Mouse (Mus musculus) ZHBTc4 (cell line): ENCODE results near the gene Spag7.

Experiments
- DNase-seq: peaks from one replicate; pipeline ENCODE4 v3.0.0-alpha.2; 2011; ENCODE audit warnings: low read depth, low spot score

Gene Spag7

DNA sequence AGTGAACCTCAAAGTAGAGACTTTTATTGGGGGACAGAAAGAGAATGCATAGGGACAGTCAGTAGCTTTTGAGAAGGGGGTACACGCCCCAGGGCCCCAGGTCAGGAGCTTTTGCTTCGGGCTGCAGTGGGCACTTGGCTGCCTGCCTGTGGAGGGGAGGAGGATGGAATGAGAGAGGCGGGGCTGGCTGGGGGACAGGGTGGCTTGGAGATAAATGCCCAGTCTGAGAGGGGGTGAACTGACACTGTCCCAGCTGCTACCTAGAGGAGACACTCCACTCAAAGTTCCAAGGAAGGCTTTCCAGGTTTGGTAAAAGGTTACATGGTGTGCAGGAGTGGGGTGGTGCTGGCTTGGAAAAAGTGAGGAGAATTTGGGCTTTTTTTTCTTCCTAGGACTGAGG is 12.3 kb downstream of the Spag7 start, which contains the start of gene Eno3:
Gene Eno3, plus strand, starts transcription at position 239 of the 400 bp plus-strand sequence.
- DNase-seq: no peak

GRCm38 (mm10) chr11:70656456-70656927 is 12.7 kb downstream of the Spag7 start:
- no peak for DNase-seq

DNA sequence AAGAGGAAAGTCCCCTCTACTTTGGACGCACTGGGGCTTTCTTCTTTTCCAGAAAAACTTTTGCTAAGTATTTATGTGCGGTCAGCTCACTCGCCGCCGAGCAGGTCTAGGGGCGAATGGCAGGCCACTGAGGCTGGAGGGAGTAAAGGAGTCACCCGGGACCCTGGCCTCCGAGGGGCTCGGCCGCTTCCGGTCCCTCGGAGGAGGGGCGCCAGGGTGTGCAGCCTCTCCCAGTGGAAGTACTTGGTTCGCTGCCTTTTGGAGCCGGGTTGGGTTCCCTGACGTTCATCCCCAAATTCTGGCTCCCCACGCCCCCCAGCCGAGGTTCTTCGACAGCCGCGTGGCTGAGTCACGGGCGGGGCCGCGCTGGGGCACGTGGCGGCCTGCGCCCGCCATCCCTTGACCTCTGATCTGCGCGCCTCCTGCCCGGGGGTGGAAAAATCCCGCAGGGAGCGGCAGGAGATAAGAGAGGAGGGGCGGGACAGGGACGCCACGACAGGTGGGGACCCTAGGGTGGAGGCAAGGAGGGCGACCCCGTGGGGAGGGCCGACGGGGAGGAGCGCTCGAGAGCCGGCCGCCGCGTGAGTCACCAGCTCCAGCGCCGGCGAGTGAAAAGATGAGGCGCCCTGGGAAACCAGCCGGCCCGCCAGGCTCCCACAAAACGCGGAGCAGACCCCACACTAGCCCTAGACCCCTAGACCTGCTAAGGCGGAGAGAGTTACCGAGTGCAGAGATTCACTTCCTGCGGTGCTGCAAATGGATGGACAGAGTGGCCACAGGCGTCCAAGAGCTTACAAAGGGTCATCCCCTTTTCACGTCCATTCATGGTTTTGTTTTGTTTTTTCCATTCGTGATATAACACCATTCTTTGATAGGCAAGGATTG is 13.4 kb downstream of the Spag7 start:
- DNase-seq: peak; percentile 80

- peak; percentile 87 for DNase-seq
Measured at GRCm38 (mm10) chr11:70654923-70655570, 14.2 kb downstream of the Spag7 start.

DNA sequence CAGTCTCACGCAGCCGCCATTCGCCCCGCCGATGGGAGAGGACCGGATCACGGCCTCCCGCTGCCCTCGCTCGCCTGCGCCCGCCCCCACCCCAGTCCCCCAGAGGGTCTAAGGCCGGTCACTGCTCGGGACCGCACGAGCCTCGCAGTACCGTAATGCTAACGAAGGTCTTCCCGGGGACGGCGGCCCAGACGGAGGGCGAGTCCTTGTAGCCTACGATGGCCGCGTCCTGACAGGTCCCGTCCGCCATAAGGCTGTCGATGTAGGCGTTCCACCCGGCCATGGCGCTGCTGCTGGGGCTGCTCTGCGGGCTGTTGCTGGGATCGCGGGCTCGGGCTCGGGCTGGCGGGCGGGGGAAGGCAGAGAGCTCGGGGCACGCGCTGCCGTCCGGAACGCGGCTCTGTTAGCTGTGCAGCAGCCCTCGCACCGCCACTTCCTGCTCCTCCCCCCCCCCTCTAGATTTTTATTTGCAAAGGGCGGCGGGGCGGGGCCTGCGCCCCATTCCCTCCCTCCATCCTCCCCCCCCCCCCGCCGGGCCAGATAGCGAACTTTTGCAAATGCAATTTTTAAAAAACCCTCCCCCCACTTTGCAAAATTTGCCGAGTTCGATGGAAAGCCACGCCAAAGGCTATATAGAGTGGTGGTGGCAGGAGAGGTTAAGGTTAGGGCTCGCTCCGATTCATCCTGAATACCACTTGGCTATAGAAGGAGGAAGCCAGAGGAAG is 14.9 kb downstream of the Spag7 start, which contains the start of gene Pfn1:
Gene Pfn1, minus strand, starts transcription at position 447 of the 725 bp plus-strand sequence.
- DNase-seq: peak; percentile 89

DNA sequence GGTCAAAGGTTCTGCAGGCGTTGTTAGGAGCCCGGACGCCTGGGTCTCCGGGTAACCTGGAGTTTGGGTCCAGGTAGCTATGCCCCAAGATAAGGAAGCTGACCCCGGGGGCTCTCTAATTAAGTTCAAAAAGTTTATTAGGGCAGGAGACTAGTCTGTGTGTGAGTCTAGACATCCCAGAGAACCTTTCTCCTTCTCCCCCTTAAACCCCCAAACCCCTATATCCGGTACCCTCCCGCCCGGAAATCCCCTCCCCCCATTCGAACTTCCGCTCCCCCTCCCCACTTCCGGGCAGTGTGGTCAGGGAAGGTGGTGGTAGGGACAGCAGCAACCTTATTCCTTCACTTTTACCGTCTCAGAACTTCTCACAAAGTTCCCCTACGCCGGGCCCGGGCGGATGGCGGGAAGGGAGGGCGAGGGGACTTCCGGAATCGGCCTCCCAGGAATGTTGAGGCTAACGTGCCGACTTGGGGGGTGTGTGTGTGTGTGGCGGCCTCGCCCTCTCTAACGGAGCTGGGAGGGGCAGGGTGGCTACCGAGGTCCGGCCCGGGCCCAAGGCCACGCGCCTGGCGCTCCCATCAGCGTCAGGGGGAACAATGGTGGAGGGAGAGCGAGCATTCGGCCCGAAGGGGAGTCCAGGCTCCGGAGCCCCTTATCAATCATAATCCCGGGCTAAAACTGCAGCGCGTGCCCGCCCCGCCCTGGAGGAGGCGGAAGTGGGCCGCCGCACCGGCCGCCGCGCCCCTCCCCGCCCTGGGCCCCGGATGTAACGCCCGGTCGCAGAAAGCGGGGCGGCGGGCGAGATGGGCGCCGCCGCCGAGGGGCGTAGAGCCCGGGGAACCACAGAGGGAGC is 15.6 kb downstream of the Spag7 start:
- peak; percentile 84 for DNase-seq

GRCm38 (mm10) chr11:70652884-70653344 is 16.3 kb downstream of the Spag7 start:
- no peak for DNase-seq

- DNase-seq: peak; percentile 40
Measured at GRCm38 (mm10) chr11:70652029-70652883, 17.0 kb downstream of the Spag7 start.

GRCm38 (mm10) chr11:70651391-70651790 is 17.8 kb downstream of the Spag7 start:
- DNase-seq: no peak

DNA sequence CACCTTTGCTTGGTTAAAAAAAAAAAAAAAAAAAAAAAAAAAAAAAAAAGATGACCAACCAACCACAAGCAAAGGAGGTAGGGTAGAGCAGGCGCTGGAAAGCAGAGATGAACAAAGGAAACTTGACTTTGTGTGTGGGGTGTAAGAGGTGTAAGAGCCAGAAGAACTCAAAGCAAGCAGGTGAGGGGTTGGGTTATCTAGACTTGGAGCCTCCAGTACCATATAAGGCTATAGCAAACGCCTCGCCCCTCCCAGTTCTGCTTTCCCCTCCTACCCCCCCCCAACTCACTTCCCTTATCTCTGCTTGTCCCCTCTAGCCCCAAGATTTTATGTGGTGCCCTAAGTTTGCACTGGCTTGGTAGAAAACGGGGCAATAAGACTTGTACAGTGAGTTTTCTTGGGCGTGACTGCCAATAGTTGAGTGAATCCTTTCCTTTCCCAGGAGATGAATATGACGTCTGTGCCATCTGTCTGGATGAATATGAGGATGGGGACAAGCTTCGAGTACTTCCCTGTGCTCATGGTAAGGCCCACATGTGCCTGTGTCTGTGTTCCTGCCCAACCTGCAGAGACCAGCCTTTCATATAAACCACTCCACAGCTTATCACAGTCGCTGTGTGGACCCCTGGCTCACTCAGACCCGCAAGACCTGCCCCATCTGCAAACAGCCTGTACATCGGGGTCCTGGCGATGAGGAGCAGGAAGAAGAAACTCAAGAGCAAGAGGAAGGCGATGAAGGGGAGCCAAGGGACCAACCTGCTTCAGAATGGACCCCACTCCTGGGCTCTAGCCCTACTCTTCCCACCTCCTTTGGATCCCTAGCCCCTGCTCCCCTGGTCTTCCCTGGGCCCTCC is 18.7 kb downstream of the Spag7 start:
- no peak for DNase-seq

DNA sequence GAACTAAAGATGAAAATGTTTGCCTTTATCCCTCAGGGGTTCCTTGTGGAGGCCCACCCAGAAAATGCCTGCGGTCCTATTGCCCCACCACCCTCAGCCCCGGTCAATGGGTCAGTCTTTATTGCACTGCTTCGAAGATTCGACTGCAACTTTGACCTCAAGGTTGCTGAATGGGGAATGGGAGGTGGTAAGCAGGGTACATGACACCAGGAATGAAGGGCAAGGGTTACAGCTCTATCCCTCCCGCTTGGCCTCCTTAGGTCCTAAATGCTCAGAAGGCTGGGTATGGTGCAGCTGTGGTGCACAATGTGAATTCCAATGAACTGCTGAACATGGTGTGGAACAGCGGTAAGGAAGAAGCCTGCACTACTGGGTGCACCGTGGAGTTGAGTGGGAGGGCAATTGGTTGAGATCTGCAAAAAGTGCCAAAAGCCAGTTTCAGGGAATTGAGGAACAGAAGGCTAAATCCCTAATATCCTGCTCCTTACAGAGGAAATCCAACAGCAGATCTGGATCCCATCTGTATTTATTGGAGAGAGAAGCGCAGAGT is 20.0 kb downstream of the Spag7 start:
- DNase-seq: no peak

GRCm38 (mm10) chr11:70648512-70648911 is 20.7 kb downstream of the Spag7 start:
- no peak for DNase-seq

- DNase-seq: no peak
Measured at GRCm38 (mm10) chr11:70647716-70648420, 21.3 kb downstream of the Spag7 start.

GRCm38 (mm10) chr11:70646691-70647650 is 22.2 kb downstream of the Spag7 start, which contains the start of the genes Rnf167 and Slc25a11:
Rnf167 (plus strand) TSS chr11:70647235.
Slc25a11 (minus strand) TSS chr11:70647479.
- DNase-seq: peak; percentile 100

GRCm38 (mm10) chr11:70646259-70646555 is 23.0 kb downstream of the Spag7 start:
- DNase-seq: no peak

DNA sequence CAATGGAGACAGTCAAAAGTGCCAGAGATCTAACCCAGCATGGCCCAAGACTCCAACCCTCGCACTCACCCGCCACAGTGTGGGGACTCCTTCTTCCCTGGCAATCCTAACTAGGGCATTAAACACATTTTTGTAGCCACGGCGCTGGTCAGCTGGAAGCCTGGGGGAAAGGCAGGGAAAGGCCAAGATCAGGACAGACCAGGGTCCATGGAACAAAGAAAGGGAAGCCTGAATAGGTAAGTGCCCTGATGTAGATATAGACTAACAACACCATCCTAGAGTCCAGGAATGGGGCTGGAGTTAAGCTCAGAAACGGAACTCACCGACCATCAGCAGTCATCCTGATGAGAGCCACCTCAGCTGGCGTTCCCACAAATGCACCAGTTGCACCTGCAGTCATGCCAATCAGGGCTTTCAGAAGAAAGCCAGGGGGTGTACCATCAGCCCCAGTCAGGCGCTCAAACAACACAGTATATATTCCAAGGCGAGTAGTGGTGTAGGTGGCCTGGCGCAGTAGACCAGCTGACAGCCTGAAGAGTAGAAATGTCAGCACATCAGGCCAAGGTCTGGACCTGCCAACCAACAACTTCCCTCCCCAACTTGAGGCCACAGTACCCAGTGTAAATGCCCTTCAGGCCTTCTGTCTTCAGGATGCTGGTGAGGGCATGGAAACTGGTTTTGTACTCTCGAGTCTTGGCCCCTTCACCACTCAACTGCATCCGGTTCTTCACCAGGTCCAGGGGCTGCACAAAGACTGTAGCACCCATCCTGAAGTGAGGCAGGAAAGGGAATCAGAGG is 23.6 kb downstream of the Spag7 start:
- DNase-seq: no peak
